8 mouse cellular contexts compared by ENCODE assay signal in genomic region chr11:120932564-120933398, GRCm38 (mm10). TPM values are rescaled to one million over a fixed set of nuclear protein-coding genes. Genes with fewer than 3 reads are reported as not detected.
DNase-seq lines count a peak whose midpoint lies in the region; ATAC-seq and TF ChIP-seq lines count a peak whose summit lies in the region.

Gene Ccdc57, minus strand, starts transcription at chr11:120932872.

- no peaks in the 10 kb centered on the region for H3K27me3 ChIP-seq in embryonic facial prominence, embryonic 11.5 days (ENCODE audit: control insufficient read depth, insufficient read depth, low read length)
- H3K27me3 ChIP-seq in kidney, adult 2 months (replicated peaks; ENCODE audit: control insufficient read depth, insufficient read depth, low read length), result no peaks in the 10 kb centered on the region
- 0 out of 2 replicates have a peak, but pooled peaks cover 2% of the 10 kb centered on the region for H3K27me3 ChIP-seq in limb, embryonic 12.5 days
- no peaks in the 10 kb centered on the region for H3K27me3 ChIP-seq in midbrain, embryonic 15.5 days (replicated peaks)
- H3K27me3 ChIP-seq in spleen, adult 2 months (ENCODE audit: control insufficient read depth, insufficient read depth, low read length), result no peaks in the 10 kb centered on the region

- 9% methylated on average over 44 of the region's 44 CpGs for WGBS in embryonic facial prominence, embryonic 11.5 days
- 10% methylated on average over 44 of the region's 44 CpGs for WGBS in kidney, adult 2 months
- WGBS in limb, embryonic 12.5 days, result 10% methylated on average over 44 of the region's 44 CpGs
- 9% methylated on average over 44 of the region's 44 CpGs for WGBS in midbrain, embryonic 15.5 days
- 12% methylated on average over 44 of the region's 44 CpGs for WGBS in spleen, adult 2 months

- no peaks in the 10 kb centered on the region for H3K9me3 ChIP-seq in embryonic facial prominence, embryonic 11.5 days (replicated peaks; ENCODE audit: control insufficient read depth, low read length)
- H3K9me3 ChIP-seq in limb, embryonic 12.5 days, result no peaks in the 10 kb centered on the region
- no peaks in the 10 kb centered on the region for H3K9me3 ChIP-seq in midbrain, embryonic 15.5 days

- H3K4me3 ChIP-seq in embryonic facial prominence, embryonic 11.5 days (ENCODE audit: low read depth, low read length), result peak within 1 kb of the TSS; percentile 56
- H3K4me3 ChIP-seq in kidney, adult 2 months (ENCODE audit: insufficient read depth, low read depth, low read length), result peak within 1 kb of the TSS; percentile 96
- peak within 1 kb of the TSS; percentile 68 for H3K4me3 ChIP-seq in limb, embryonic 12.5 days (replicated peaks)
- peak within 1 kb of the TSS; percentile 65 for H3K4me3 ChIP-seq in midbrain, embryonic 15.5 days
- peak within 1 kb of the TSS; percentile 80 for H3K4me3 ChIP-seq in spleen, adult 2 months (ENCODE audit: extremely low read depth, insufficient read depth, insufficient read length)

- no peak for TF ChIP-seq CTCF in kidney, adult 2 months (conservative IDR thresholded peaks at IDR 0.05; ENCODE audit: insufficient read depth, insufficient read length, low read depth, low read length)
- TF ChIP-seq CTCF in spleen, adult 2 months (IDR thresholded peaks at IDR 0.05; ENCODE audit: extremely low read depth, insufficient read depth, insufficient read length, insufficient replicate concordance), result no peak

- H3K27ac ChIP-seq in embryonic facial prominence, embryonic 11.5 days (replicated peaks; ENCODE audit: low read depth, low read length), result no peak within 1 kb of the TSS
- H3K27ac ChIP-seq in kidney, adult 2 months (ENCODE audit: insufficient read depth, low read depth, low read length), result no peak within 1 kb of the TSS
- H3K27ac ChIP-seq in limb, embryonic 12.5 days, result peak within 1 kb of the TSS; percentile 53; the same call in 1 of the 2 replicates
- peak within 1 kb of the TSS; percentile 53 for H3K27ac ChIP-seq in midbrain, embryonic 15.5 days
- H3K27ac ChIP-seq in spleen, adult 2 months (ENCODE audit: insufficient read depth, low read length), result no peak within 1 kb of the TSS

- H3K4me2 ChIP-seq in embryonic facial prominence, embryonic 11.5 days (ENCODE audit: low read depth, low read length), result peak within 1 kb of the TSS; percentile 53
- peak within 1 kb of the TSS; percentile 77 for H3K4me2 ChIP-seq in limb, embryonic 12.5 days
- H3K4me2 ChIP-seq in midbrain, embryonic 15.5 days, result peak within 1 kb of the TSS; percentile 82

- TF ChIP-seq POLR2A in kidney, adult 2 months (IDR thresholded peaks at IDR 0.05; ENCODE audit: low read depth, low read length), result no peak
- no peak for TF ChIP-seq POLR2A in spleen, adult 2 months (IDR thresholded peaks at IDR 0.05; ENCODE audit: low read depth, low read length)

- DNase-seq in urinary bladder, adult 18-20 months (ENCODE audit: low spot score in 2 of 2), result peak; percentile 80 to 95
- DNase-seq in urinary bladder, postnatal 10 days (ENCODE audit: low spot score), result no peak
- peak; percentile 92 for DNase-seq in embryonic facial prominence, embryonic 11.5 days (ENCODE audit: low spot score)
- peak; percentile 98 for DNase-seq in heart, adult 11 months
- DNase-seq in kidney, adult 2 months, result peak; percentile 95
- peak; percentile 66 to 69 for DNase-seq in spleen, adult 2 months (ENCODE audit: low read depth in 1 of 2, low spot score in 2 of 2)

- H3K36me3 ChIP-seq in embryonic facial prominence, embryonic 11.5 days (replicated peaks; ENCODE audit: control insufficient read depth, insufficient read depth, low read depth, low read length), result no peaks in the 10 kb centered on the region
- no peaks in the 10 kb centered on the region for H3K36me3 ChIP-seq in kidney, adult 2 months (ENCODE audit: control insufficient read depth, insufficient read depth, low read length)
- H3K36me3 ChIP-seq in limb, embryonic 12.5 days, result no peaks in the 10 kb centered on the region
- no peaks in the 10 kb centered on the region for H3K36me3 ChIP-seq in midbrain, embryonic 15.5 days (replicated peaks)
- no peaks in the 10 kb centered on the region for H3K36me3 ChIP-seq in spleen, adult 2 months (ENCODE audit: control insufficient read depth, insufficient read depth, low read length)

- no peaks in the 10 kb centered on the region for H3K4me1 ChIP-seq in embryonic facial prominence, embryonic 11.5 days (ENCODE audit: control insufficient read depth, insufficient read depth, low read length)
- peaks cover 3% of the 10 kb centered on the region; the same call in 1 of the 2 replicates for H3K4me1 ChIP-seq in kidney, adult 2 months (ENCODE audit: control insufficient read depth, insufficient read depth, low read length)
- no peaks in the 10 kb centered on the region for H3K4me1 ChIP-seq in limb, embryonic 12.5 days (replicated peaks)
- peaks cover 18% of the 10 kb centered on the region for H3K4me1 ChIP-seq in midbrain, embryonic 15.5 days
- H3K4me1 ChIP-seq in spleen, adult 2 months (ENCODE audit: control insufficient read depth, insufficient read depth, insufficient read length), result peaks cover 4% of the 10 kb centered on the region; the same call in 1 of the 2 replicates

- peak; percentile 86 for ATAC-seq in embryonic facial prominence, embryonic 11.5 days (replicated peaks; ENCODE audit: insufficient number of reproducible peaks, low FRiP score, low TSS enrichment, low read depth)
- ATAC-seq in limb, embryonic 12.5 days (ENCODE audit: insufficient number of reproducible peaks, insufficient read depth, low FRiP score, low TSS enrichment, low read depth), result peak; percentile 82; the same call in 1 of the 2 replicates
- peak; percentile 94 for ATAC-seq in midbrain, embryonic 15.5 days (replicated peaks)

- peak within 1 kb of the TSS; percentile 71 for H3K9ac ChIP-seq in embryonic facial prominence, embryonic 11.5 days (replicated peaks; ENCODE audit: low read length)
- H3K9ac ChIP-seq in limb, embryonic 12.5 days (replicated peaks), result peak within 1 kb of the TSS; percentile 76
- peak within 1 kb of the TSS; percentile 60 for H3K9ac ChIP-seq in midbrain, embryonic 15.5 days

RNA-seq across cellular contexts. Expression of gene Ccdc57, which starts in this region (rescaled TPM):
- 4.5 and 5.3 TPM in 2 replicates for polyA plus RNA-seq in embryonic facial prominence, embryonic 11.5 days (2014; fragmentation: Nextera tagmentation; extraction: Ambion mirVana)
- 2.9 and 3.5 TPM in 2 replicates for polyA plus RNA-seq in kidney, adult 2 months (2012; rRNA removed)
- 6.4 and 7.2 TPM in 2 replicates for polyA plus RNA-seq in limb, embryonic 12.5 days (2016; fragmentation: Nextera tagmentation; extraction: Ambion mirVana)
- 7.4 and 8.2 TPM in 2 replicates for polyA plus RNA-seq in midbrain, embryonic 15.5 days (2015; fragmentation: Nextera tagmentation; extraction: Ambion mirVana)
- polyA plus RNA-seq in spleen, adult 2 months (2012; rRNA removed), result 0.47 and 0.78 TPM in 2 replicates

Comparison
In these comparisons a context has a peak if more than half of its experiments do, and no peak if none do; other contexts are left out.
1. Peak in DNase-seq and H3K4me3 ChIP-seq in spleen, adult 2 months; RNA of the gene not detected or under 1 TPM.
2. H3K27ac ChIP-seq: peak in limb, embryonic 12.5 days (single experiment) and midbrain, embryonic 15.5 days (single experiment); none in embryonic facial prominence, embryonic 11.5 days (single experiment), kidney, adult 2 months (single experiment) and spleen, adult 2 months (single experiment).
3. Peak in every context shown above with its lines, with median percentiles within 50 percentile points of each other: ATAC-seq, H3K4me2 ChIP-seq, H3K4me3 ChIP-seq and H3K9ac ChIP-seq.